Mouse (Mus musculus) ES-Bruce4 (cell line): ENCODE data around the gene P3h2. TPM values are rescaled to one million over a fixed set of nuclear protein-coding genes. Genes with fewer than 3 reads are reported as not detected.

ENCODE experiments used
- H3K27ac ChIP-seq: 2 replicates; pipeline ENCODE4 v1.5.1; 2012; ENCODE audit warnings: low read length, inconsistent platforms; ENCODE audit not compliant: insufficient read depth
- H3K27me3 ChIP-seq: 2 replicates; pipeline ENCODE4 v1.6.1; 2012; ENCODE audit warnings: mild to moderate bottlenecking, low read length, inconsistent platforms; ENCODE audit not compliant: control insufficient read depth, poor library complexity, insufficient read depth, severe bottlenecking
- H3K36me3 ChIP-seq: 2 replicates; pipeline ENCODE4 v1.6.1; 2012; ENCODE audit warnings: inconsistent platforms, mild to moderate bottlenecking, low read length, moderate library complexity; ENCODE audit not compliant: control insufficient read depth, poor library complexity, insufficient read depth, severe bottlenecking
- H3K4me1 ChIP-seq: one replicate; pipeline ENCODE4 v1.8.1; 2011; ENCODE audit warnings: low read length; ENCODE audit not compliant: control insufficient read depth, insufficient read depth
- H3K4me3 ChIP-seq: 2 replicates; pipeline ENCODE4 v1.5.1; 2011; ENCODE audit warnings: low read depth, mild to moderate bottlenecking, low read length
- H3K9ac ChIP-seq: 2 replicates; pipeline ENCODE4 v1.6.1; 2012; ENCODE audit warnings: low read depth, mild to moderate bottlenecking, inconsistent platforms; ENCODE audit not compliant: poor library complexity, severe bottlenecking
- H3K9me3 ChIP-seq: replicated peaks from 2 replicates; pipeline ENCODE4 v1.6.1; 2012; ENCODE audit warnings: mild to moderate bottlenecking, low read length, inconsistent platforms; ENCODE audit not compliant: control insufficient read depth, poor library complexity, insufficient read depth, severe bottlenecking
- CTCF ChIP-seq: IDR thresholded peaks from one replicate; pipeline ENCODE4 v1.8.1; 2011; ENCODE audit warnings: low read depth, low read length
- EP300 ChIP-seq: IDR thresholded peaks from 2 replicates; pipeline ENCODE4 v1.6.1; 2011; ENCODE audit warnings: low read depth, low read length; ENCODE audit not compliant: insufficient read depth
- POLR2A ChIP-seq: IDR thresholded peaks from one replicate; pipeline ENCODE4 v1.8.1; 2011; ENCODE audit warnings: low read length; ENCODE audit not compliant: insufficient read depth
- polyA plus RNA-seq: library from polyadenylated mRNA; stranded (reverse); fragments of >200 nt; gene quantifications from 2 replicates; pipeline ENCODE4 v1.2.4, GENCODE M21; 2011; ENCODE audit warnings: low read depth; ENCODE audit not compliant: missing spikeins, insufficient read depth, insufficient read length

Gene P3h2
- polyA plus RNA-seq, 1 experiment = 1.0 TPM

DNA sequence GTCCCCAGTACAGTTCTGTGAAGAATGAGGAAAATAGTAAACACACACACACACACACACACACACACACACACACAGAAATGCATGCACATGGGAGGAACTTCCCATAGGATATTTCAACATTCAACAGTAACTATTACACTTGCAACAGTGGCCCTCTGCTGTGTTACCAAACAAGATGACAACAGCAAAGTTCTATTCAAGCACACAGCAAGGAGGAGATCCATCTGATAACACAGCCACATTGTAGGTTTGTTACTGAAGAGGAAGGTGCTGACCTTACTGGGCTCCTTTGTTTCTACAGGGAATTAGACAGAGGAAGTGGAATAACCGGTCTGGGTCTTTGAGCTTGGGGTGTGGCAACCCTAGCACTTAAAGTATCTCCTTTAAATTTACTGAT is 157.5 kb downstream of the P3h2 start:
- no peaks in the 10 kb centered on the region for H3K27me3 ChIP-seq
- no peak for TF ChIP-seq CTCF
- TF ChIP-seq POLR2A = no peak
- TF ChIP-seq EP300 = no peak
- no peak overlapping the region for H3K9ac ChIP-seq
- no peaks in the 10 kb centered on the region for H3K36me3 ChIP-seq
- peaks cover 9% of the 10 kb centered on the region; the same call in 1 of the 2 replicates for H3K9me3 ChIP-seq
- no peak overlapping the region for H3K4me3 ChIP-seq
- no peak overlapping the region for H3K27ac ChIP-seq
- peaks cover 2% of the 10 kb centered on the region for H3K4me1 ChIP-seq

GRCm38 (mm10) chr16:25945151-25945955 is 160.2 kb downstream of the P3h2 start:
- TF ChIP-seq POLR2A = no peak
- no peak for TF ChIP-seq EP300
- TF ChIP-seq CTCF = no peak
- H3K36me3 ChIP-seq = no peaks in the 10 kb centered on the region
- peaks cover 11% of the 10 kb centered on the region; the same call in 1 of the 2 replicates for H3K9me3 ChIP-seq
- H3K27me3 ChIP-seq = no peaks in the 10 kb centered on the region
- no peak overlapping the region for H3K4me3 ChIP-seq
- no peak overlapping the region for H3K9ac ChIP-seq
- H3K4me1 ChIP-seq = peaks cover 2% of the 10 kb centered on the region
- H3K27ac ChIP-seq = no peak overlapping the region

DNA sequence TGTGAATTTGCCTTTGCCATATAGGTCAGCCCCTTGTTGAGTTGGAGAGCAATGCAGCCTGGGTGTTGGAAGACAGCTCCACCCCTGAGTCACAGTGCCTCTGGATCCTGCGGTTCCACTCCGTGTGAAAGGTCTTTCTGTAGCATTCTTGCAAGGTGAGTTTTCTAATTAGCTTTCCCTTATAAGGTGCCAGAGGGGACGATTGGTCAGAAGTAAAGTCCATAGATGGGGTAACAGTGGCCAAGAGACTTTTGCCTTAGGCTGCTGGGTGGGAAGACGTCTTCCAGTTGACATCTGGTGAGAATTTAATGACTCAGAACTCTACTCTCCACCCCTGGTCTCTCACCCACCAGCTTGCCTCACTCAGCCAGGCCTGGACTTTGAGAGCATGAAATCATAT is 163.3 kb downstream of the P3h2 start:
- no peaks in the 10 kb centered on the region for H3K27me3 ChIP-seq
- H3K4me3 ChIP-seq = no peak overlapping the region
- no peak overlapping the region for H3K9ac ChIP-seq
- no peak overlapping the region for H3K27ac ChIP-seq
- TF ChIP-seq CTCF (no peak), EP300 (no peak), POLR2A (no peak)
- peaks cover 2% of the 10 kb centered on the region for H3K4me1 ChIP-seq
- H3K36me3 ChIP-seq = no peaks in the 10 kb centered on the region
- H3K9me3 ChIP-seq = 0 out of 2 replicates have a peak, but pooled peaks cover 2% of the 10 kb centered on the region

DNA sequence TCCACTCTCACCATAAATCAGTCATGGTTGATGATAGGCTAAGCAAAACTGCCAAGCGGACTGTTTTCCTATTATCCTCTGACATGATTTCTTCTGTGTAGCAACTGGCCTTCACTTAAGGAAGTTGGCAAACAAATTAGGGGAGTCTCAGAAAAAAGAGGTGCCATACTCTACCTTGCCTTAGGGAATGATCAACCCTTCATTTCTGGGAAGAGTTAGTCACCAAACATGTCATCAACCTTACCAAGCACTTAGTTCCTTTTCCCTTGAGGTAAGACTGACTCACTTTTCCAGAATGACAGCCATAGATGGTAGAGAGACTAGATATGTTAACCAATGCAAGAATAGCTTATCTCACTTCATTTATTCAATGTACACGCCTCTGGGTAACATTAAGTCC is 171.4 kb downstream of the P3h2 start:
- Histone ChIP-seq H3K27me3 (no peaks in the 10 kb centered on the region), H3K9me3 (no peaks in the 10 kb centered on the region), H3K4me3 (no peak overlapping the region), H3K27ac (no peak overlapping the region), H3K9ac (no peak overlapping the region), H3K4me1 (no peaks in the 10 kb centered on the region), H3K36me3 (no peaks in the 10 kb centered on the region)
- TF ChIP-seq POLR2A (no peak), CTCF (no peak), EP300 (no peak)

DNA sequence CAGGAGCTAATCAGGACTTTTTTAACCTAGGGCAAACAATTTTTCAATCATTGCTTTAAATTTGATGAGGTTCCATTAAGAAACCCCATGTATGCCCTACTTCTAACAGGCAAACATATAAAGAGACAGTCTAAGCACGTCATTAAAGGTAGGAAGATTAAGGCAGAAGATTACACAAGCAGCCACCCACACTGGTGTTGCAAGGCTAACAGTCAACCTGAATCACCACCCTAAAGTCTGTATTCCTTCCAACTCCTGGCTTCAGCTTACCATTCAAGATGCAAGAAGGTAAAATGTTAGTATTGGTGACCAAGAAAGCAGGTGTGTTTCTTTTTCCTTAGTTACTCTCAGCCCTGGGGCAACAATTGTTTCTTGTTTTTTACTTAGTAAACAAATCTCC is 193.4 kb downstream of the P3h2 start:
- H3K36me3 ChIP-seq = no peaks in the 10 kb centered on the region
- H3K4me3 ChIP-seq = no peak overlapping the region
- TF ChIP-seq CTCF (no peak), POLR2A (no peak), EP300 (no peak)
- H3K9me3 ChIP-seq = 0 out of 2 replicates have a peak, but pooled peaks cover 2% of the 10 kb centered on the region
- H3K27ac ChIP-seq = no peak overlapping the region
- H3K4me1 ChIP-seq = no peaks in the 10 kb centered on the region
- no peak overlapping the region for H3K9ac ChIP-seq
- no peaks in the 10 kb centered on the region for H3K27me3 ChIP-seq
